ENCODE assay signal across 1 mouse cellular context in genomic region chr14:62758714-62759113, GRCm38 (mm10).
A peak's percentile ranks its signal among the peaks of the same experiment; 100 is the strongest.
TF ChIP-seq lines count a peak whose summit lies in the region.

No protein-coding gene starts in this region.

TF ChIP-seq in CH12.LX, 34 proteins besides CTCF, POLR2A, EP300 and RAD21 (continued from another document):
- TF ChIP-seq TCF12 (IDR thresholded peaks at IDR 0.05; ENCODE audit: low read depth, low read length) (no peak), SIN3A (IDR thresholded peaks at IDR 0.05; ENCODE audit: low read length) (peak; percentile 62; the same call in 1 of the 2 replicates), CHD1 (IDR thresholded peaks at IDR 0.05; ENCODE audit: low read depth, low read length) (no peak), MAX (IDR thresholded peaks at IDR 0.05; ENCODE audit: low read length) (no peak), MEF2A (IDR thresholded peaks at IDR 0.05; ENCODE audit: borderline replicate concordance, low read depth, low read length) (no peak), IRF4 (IDR thresholded peaks at IDR 0.05; ENCODE audit: low read depth, low read length) (no peak), RCOR1 (conservative IDR thresholded peaks at IDR 0.05; ENCODE audit: low read depth, low read length) (no peak), PAX5 (IDR thresholded peaks at IDR 0.05; ENCODE audit: low read length) (no peak), MAFK (IDR thresholded peaks at IDR 0.05; ENCODE audit: insufficient replicate concordance, low read length) (0 out of 2 replicates have a peak, but pooled peaks have one; percentile 7), KAT2A (IDR thresholded peaks at IDR 0.05; ENCODE audit: insufficient replicate concordance, low read length) (no peak), USF2 (conservative IDR thresholded peaks at IDR 0.05; ENCODE audit: low read depth, low read length) (no peak)
TF ChIP-seq in CH12.LX: peak in this region for 4.
